Mouse (Mus musculus): ENCODE results near the gene Esp8.
"Not testable (repeated sequence)": the region's sequence is repeated elsewhere in the genome, so short reads cannot be mapped to it uniquely, and the experiment has no call there.

Esp8 gene

GRCm38 (mm10) chr17:40519818-40520217 is at the start of gene Esp8:
Gene Esp8 (plus strand): TSS chr17:40520022.
- no peak for DNase-seq (ENCODE audit: low read depth)

- not testable (repeated sequence) for DNase-seq (ENCODE audit: low read depth)
Measured at GRCm38 (mm10) chr17:40483566-40483965, 36.3 kb upstream of the Esp8 start.

- DNase-seq (ENCODE audit: low read depth): not testable (repeated sequence)
Measured at GRCm38 (mm10) chr17:40495468-40496185, 24.2 kb upstream of the Esp8 start.

- DNase-seq (ENCODE audit: low read depth): no peak
Measured at GRCm38 (mm10) chr17:40529813-40530212, 10.0 kb downstream of the Esp8 start.

- DNase-seq (ENCODE audit: low read depth): no peak
Measured at GRCm38 (mm10) chr17:40531147-40531546, 11.3 kb downstream of the Esp8 start.

GRCm38 (mm10) chr17:40547005-40547404 is 27.2 kb downstream of the Esp8 start:
- not testable (repeated sequence) for DNase-seq (ENCODE audit: low read depth)

GRCm38 (mm10) chr17:40553470-40553869 is 33.6 kb downstream of the Esp8 start:
- no peak for DNase-seq (ENCODE audit: low read depth)

GRCm38 (mm10) chr17:40561207-40561606 is 41.4 kb downstream of the Esp8 start, which contains the start of gene Esp6:
Gene Esp6 (plus strand): TSS chr17:40561507.
- no peak for DNase-seq (ENCODE audit: low read depth)
